Mouse (Mus musculus) megakaryocyte-erythroid progenitor cell, adult 5-6 weeks (primary cell): ENCODE data around the gene Megf8. TPM values are rescaled to one million over a fixed set of nuclear protein-coding genes. Genes with fewer than 3 reads are reported as not detected.

Experiments
- ATAC-seq: replicated peaks from 2 replicates; pipeline ENCODE4 v1.8.0; 2016; ENCODE audit warnings: mild to moderate bottlenecking, inconsistent platforms; ENCODE audit not compliant: severe bottlenecking, poor library complexity, low FRiP score, low TSS enrichment
- total RNA-seq, 2 experiments: library from RNA; stranded (forward) in 1 of 2; stranded (reverse) in 1 of 2; fragments of 200-1000, 215-1000 nt in 1 of 2; fragments of >200 nt in 1 of 2; fragmentation: Nextera tagmentation in 1 of 2; gene quantifications; 2 replicates each; pipeline ENCODE4 v1.2.3; 2014 to 2017

Megf8 gene
- total RNA-seq (2014; fragmentation: Nextera tagmentation) (2.5 and 2.6 TPM in 2 replicates), total RNA-seq (2017) (2.4 and 2.7 TPM in 2 replicates)

GRCm38 (mm10) chr7:25316532-25317445 is at the start of gene Megf8:
Gene Megf8, plus strand, starts transcription at chr7:25317164.
- peak; percentile 89 for ATAC-seq

- peak; percentile 79 for ATAC-seq
Observed at GRCm38 (mm10) chr7:25267301-25267750, 49.6 kb upstream of the Megf8 start, which contains the start of gene Cic. Gene Cic, plus strand, starts transcription at chr7:25267704.

GRCm38 (mm10) chr7:25267751-25268463 is 49.1 kb upstream of the Megf8 start:
- peak; percentile 79 for ATAC-seq

GRCm38 (mm10) chr7:25268588-25268987 is 48.4 kb upstream of the Megf8 start:
- ATAC-seq = no peak

GRCm38 (mm10) chr7:25269029-25269428 is 47.9 kb upstream of the Megf8 start:
- ATAC-seq = no peak

GRCm38 (mm10) chr7:25269545-25270271 is 47.3 kb upstream of the Megf8 start:
- no peak for ATAC-seq

GRCm38 (mm10) chr7:25270652-25271633 is 46.0 kb upstream of the Megf8 start:
- no peak for ATAC-seq

- no peak for ATAC-seq
Observed at GRCm38 (mm10) chr7:25271651-25272444, 45.1 kb upstream of the Megf8 start.

- ATAC-seq = no peak
Observed at GRCm38 (mm10) chr7:25272445-25273258, 44.3 kb upstream of the Megf8 start.

- ATAC-seq = peak; percentile 64
Observed at GRCm38 (mm10) chr7:25273259-25274241, 43.4 kb upstream of the Megf8 start.

GRCm38 (mm10) chr7:25274571-25274970 is 42.4 kb upstream of the Megf8 start:
- peak; percentile 41 for ATAC-seq

- ATAC-seq = no peak
Observed at GRCm38 (mm10) chr7:25274996-25275395, 42.0 kb upstream of the Megf8 start.

GRCm38 (mm10) chr7:25275555-25276298 is 41.2 kb upstream of the Megf8 start:
- ATAC-seq = no peak

- ATAC-seq = no peak
Observed at GRCm38 (mm10) chr7:25277405-25277804, 39.6 kb upstream of the Megf8 start.

- ATAC-seq = no peak
Observed at GRCm38 (mm10) chr7:25277998-25278340, 39.0 kb upstream of the Megf8 start.
